Mouse (Mus musculus) central nervous system, embryonic 14 days (tissue): ENCODE results near the gene Iba57. TPM values are rescaled to one million over a fixed set of nuclear protein-coding genes. Genes with fewer than 3 reads are reported as not detected.

Experiments
- polyA plus RNA-seq: library from polyadenylated mRNA; depleted of rRNA; stranded (reverse); fragments of >200 nt; gene quantifications from 2 replicates; pipeline ENCODE4 v1.2.3, GENCODE M21; 2012; rRNA removed

Iba57 gene
- 6.6 and 6.9 TPM in 2 replicates for polyA plus RNA-seq

GRCm38 (mm10) chr11:59163255-59164236 lies at the start of gene Iba57:
Iba57 (minus strand) TSS chr11:59163739.

GRCm38 (mm10) chr11:59208153-59208831 lies 44.8 kb upstream of the Iba57 start, which contains the start of gene 2310033P09Rik:
2310033P09Rik (plus strand) TSS chr11:59208321.

DNA sequence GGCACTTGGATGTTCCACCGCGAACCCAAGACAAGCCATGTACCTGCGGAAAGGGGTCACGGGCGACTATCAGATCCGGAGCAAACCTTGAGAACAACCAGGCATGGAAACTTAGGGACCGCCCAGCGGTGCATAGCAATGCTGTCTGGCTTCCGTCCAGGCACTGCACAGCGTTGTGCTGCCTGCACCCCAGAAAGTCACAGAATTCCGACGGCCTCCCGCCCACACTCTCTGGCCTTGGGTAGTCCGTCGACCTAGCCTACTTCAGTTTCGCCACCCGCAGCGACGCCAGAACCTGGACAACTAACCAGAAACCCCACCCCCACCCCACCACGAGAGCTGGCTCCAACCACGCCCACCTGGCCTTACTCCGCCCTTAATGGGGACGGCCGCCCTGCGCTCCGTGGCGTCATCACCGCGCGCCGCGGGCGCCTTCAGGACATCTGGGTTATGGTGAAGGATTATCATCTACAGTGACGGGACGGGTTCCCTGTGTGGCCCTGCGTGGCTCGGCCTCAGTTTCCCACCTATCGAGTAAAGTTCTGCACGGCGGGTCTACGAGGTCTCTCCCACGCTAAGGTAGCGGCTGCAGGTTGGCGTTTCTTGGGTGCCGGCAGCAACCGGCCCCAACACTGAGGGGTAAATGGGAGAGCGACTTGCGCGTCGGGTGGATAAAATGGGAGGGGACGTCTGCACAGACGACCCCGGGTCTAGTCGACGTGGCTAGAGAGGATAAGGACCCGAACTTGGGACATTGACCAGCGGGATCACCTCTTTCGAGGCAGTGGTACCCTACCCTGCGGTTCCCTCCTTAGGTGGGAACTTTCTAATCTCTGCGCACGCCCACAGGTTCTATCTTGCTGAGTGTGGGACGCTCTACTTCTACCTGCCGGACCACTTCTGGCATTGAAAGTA lies 38.8 kb upstream of the Iba57 start, which contains the start of gene Mrpl55:
TSS of gene Mrpl55 (plus strand) at position 406 of the 915 bp plus-strand sequence.

DNA sequence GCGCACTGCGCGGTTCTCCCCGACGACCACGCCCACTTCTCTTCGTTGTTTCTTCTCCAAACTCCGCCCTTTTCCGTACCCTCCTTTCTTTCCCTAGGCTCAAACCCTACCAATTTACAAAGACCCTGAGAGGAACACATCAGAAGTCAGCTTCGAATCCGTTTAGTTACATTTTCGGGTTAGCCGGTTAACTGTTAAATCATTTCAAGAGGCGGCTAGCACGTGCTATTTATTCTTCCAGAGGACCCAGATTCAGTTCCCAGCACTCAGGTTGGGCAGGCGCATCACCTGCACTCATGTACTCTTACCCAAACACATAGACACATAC lies 28.5 kb upstream of the Iba57 start, which contains the start of gene Guk1:
TSS of gene Guk1 (minus strand) at position 154 of the 328 bp plus-strand sequence.

GRCm38 (mm10) chr11:59182864-59183331 lies 19.4 kb upstream of the Iba57 start, which contains the start of gene Gjc2:
Gjc2 (minus strand) TSS chr11:59183213.

GRCm38 (mm10) chr11:59135904-59136452 lies 27.6 kb downstream of the Iba57 start, which contains the start of gene Obscn:
Obscn (minus strand) TSS chr11:59136402.

Other genes with a start within 250 kb of the Iba57 start
- gene Btnl10, start 245.8 kb downstream of the Iba57 start, polyA plus RNA-seq, result 0.02 and 0.04 TPM in 2 replicates
- 468 and 484 TPM in 2 replicates for gene Rnf187, start 224.8 kb downstream of the Iba57 start, polyA plus RNA-seq
- gene Hist3h2ba, start 214.8 kb downstream of the Iba57 start, polyA plus RNA-seq, result 589 and 846 TPM in 2 replicates
- gene Hist3h2a, start 209.1 kb downstream of the Iba57 start, polyA plus RNA-seq, result 100 and 126 TPM in 2 replicates
- gene Trim17, start 209.1 kb downstream of the Iba57 start, polyA plus RNA-seq, result 1.8 and 1.9 TPM in 2 replicates
- gene Trim11, start 185.6 kb downstream of the Iba57 start, polyA plus RNA-seq, result 29.6 and 30.8 TPM in 2 replicates
- gene Obscn, start 27.3 kb downstream of the Iba57 start, polyA plus RNA-seq, result 0.74 and 2.6 TPM in 2 replicates
- gene Gjc2, start 19.5 kb upstream of the Iba57 start, polyA plus RNA-seq, result 0.64 and 0.93 TPM in 2 replicates
- gene Guk1, start 28.5 kb upstream of the Iba57 start, polyA plus RNA-seq, result 138 and 152 TPM in 2 replicates
- gene Mrpl55, start 38.7 kb upstream of the Iba57 start, polyA plus RNA-seq, result 44.4 and 50.2 TPM in 2 replicates
- 39.9 and 41.4 TPM in 2 replicates for gene 2310033P09Rik, start 44.6 kb upstream of the Iba57 start, polyA plus RNA-seq
- gene Arf1, start 64.5 kb upstream of the Iba57 start, polyA plus RNA-seq, result 564 and 587 TPM in 2 replicates
- 0.91 and 0.98 TPM in 2 replicates for gene Wnt3a, start 127.0 kb upstream of the Iba57 start, polyA plus RNA-seq
- 3.6 and 5.2 TPM in 2 replicates for gene Wnt9a, start 143.2 kb upstream of the Iba57 start, polyA plus RNA-seq
- gene Prss38, start 211.9 kb upstream of the Iba57 start, polyA plus RNA-seq, result 0.14 and 0.20 TPM in 2 replicates